Mouse (Mus musculus) embryo, embryonic 9.5 days (tissue): ENCODE measurements around the gene Dchs1.
A peak's percentile ranks its signal among the peaks of the same experiment; 100 is the strongest.
"Not testable (repeated sequence)": the region's sequence is repeated elsewhere in the genome, so short reads cannot be mapped to it uniquely, and the experiment has no call there.

ENCODE experiments used
- DNase-seq: peaks from one replicate; pipeline ENCODE4 v3.0.0-alpha.2; 2017; ENCODE audit errors: extremely low spot score

The Dchs1 gene

GRCm38 (mm10) chr7:105783861-105784260 is 3.6 kb downstream of the Dchs1 start:
- no peak for DNase-seq

- no peak for DNase-seq
Observed at GRCm38 (mm10) chr7:105778553-105779265, 8.7 kb downstream of the Dchs1 start.

- DNase-seq, result peak; percentile 84
Observed at GRCm38 (mm10) chr7:105777797-105778552, 9.5 kb downstream of the Dchs1 start.

GRCm38 (mm10) chr7:105777316-105777715 is 10.1 kb downstream of the Dchs1 start:
- no peak for DNase-seq

- DNase-seq, result no peak
Observed at GRCm38 (mm10) chr7:105776026-105776425, 11.4 kb downstream of the Dchs1 start.

GRCm38 (mm10) chr7:105774661-105775060 is 12.8 kb downstream of the Dchs1 start:
- DNase-seq, result no peak

GRCm38 (mm10) chr7:105773041-105773440 is 14.4 kb downstream of the Dchs1 start:
- DNase-seq, result no peak

GRCm38 (mm10) chr7:105772331-105772730 is 15.1 kb downstream of the Dchs1 start:
- no peak for DNase-seq

GRCm38 (mm10) chr7:105769959-105770358 is 17.5 kb downstream of the Dchs1 start:
- DNase-seq, result no peak

- DNase-seq, result peak; percentile 37
Observed at GRCm38 (mm10) chr7:105767729-105768165, 19.7 kb downstream of the Dchs1 start.

GRCm38 (mm10) chr7:105764331-105764730 is 23.1 kb downstream of the Dchs1 start:
- no peak for DNase-seq

- no peak for DNase-seq
Observed at GRCm38 (mm10) chr7:105762517-105763270, 24.8 kb downstream of the Dchs1 start.

GRCm38 (mm10) chr7:105761813-105762484 is 25.5 kb downstream of the Dchs1 start:
- DNase-seq, result no peak

- DNase-seq, result no peak
Observed at GRCm38 (mm10) chr7:105753281-105753680, 34.2 kb downstream of the Dchs1 start.

GRCm38 (mm10) chr7:105752716-105753115 is 34.7 kb downstream of the Dchs1 start:
- DNase-seq, result no peak

- peak; percentile 88 for DNase-seq
Observed at GRCm38 (mm10) chr7:105751491-105752433, 35.7 kb downstream of the Dchs1 start, which contains the start of gene Tpp1. TSS of gene Tpp1 (minus strand) at chr7:105752235.

GRCm38 (mm10) chr7:105747776-105748175 is 39.7 kb downstream of the Dchs1 start:
- no peak for DNase-seq

- DNase-seq, result peak; percentile 88
Observed at GRCm38 (mm10) chr7:105743926-105744590, 43.4 kb downstream of the Dchs1 start, which contains the start of gene Taf10. TSS of gene Taf10 (minus strand) at chr7:105744361.

GRCm38 (mm10) chr7:105743246-105743925 is 44.1 kb downstream of the Dchs1 start:
- DNase-seq, result not testable (repeated sequence)
